Mouse (Mus musculus): ENCODE results near the gene Ifngr2.

The Ifngr2 gene

DNA sequence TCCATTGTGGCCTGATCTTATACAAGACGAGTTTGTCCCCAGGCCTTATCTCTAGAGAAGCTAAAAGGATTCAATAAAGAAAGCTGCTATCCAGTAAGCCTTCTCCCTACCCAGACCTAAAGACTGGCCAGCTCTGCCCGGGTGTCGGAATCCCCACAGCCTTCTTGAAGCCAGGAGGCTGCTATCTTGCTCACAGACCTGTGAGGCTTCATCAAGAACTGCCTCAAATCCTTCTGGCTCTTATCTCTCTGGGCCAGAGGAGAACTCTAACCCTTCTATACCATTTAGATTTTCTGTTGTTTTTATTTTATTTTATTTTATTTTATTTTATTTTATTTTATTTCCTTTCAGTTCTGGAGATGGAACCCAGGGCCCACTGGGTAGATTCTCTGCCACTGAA is 9.8 kb upstream of the Ifngr2 start:
- DNase-seq, result no peak

DNA sequence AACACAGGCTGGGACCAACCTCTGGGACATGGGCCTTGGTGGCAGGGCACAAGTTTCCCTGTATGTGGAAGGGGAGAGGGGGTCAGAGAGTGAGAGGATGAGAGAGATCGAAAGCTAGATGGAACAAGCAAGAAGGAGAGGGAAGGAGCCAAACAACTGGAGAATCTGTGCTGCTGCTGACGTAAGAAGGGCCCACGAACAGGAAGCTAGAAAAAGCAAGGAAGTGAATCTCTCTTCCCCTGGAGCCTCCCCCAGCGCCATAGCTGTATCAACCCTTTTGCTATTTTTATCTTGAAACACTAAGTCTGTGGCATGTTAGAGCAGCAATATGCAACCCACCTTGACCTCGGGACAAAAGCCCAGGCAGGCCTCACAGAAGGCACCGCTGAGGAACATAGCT is 8.8 kb upstream of the Ifngr2 start:
- DNase-seq, result no peak

DNA sequence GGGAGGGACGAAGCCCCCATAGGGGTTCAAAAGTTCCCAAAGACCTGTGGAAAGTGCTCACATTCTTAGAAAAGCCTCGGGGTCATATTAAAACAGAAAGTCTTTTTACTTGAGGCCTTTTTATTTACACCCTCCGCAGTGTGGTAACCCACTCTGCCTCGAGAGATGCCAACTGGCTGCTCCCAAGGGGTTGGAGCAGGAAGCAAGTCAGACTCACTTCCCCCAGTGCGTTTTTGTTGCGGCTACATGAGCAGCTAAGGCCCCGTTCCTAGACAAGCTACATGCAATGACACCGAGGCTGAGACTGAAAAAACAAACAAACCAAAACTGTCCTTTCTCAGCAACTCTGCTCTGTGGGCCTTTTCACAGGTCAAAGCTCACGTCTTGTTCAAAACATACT is 8.4 kb upstream of the Ifngr2 start:
- DNase-seq, result no peak

DNA sequence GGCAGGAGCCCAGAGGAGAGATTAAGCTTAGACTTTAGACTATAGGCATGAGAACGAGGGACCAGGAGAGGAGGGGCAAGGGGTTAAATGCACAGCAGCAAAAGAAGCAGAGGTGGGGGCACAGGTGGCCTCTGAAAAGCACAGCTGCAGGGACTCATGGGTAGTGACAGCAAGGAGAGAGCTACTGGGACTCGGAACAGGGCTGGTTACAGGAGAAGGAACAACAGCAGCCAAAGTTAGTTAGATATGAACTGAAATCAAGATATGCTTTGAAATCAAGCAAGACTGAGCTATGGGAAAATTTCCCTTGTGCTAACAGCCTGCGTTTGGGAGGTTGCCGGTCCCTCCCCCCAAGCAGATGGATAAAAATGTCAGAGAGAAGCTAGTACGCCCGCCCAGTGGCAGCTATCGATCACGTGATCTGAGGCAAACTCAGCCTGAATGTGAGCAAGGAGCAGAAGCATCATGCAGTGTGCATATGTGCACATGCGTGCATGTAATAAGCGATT is 5.2 kb upstream of the Ifngr2 start:
- no peak for DNase-seq

DNA sequence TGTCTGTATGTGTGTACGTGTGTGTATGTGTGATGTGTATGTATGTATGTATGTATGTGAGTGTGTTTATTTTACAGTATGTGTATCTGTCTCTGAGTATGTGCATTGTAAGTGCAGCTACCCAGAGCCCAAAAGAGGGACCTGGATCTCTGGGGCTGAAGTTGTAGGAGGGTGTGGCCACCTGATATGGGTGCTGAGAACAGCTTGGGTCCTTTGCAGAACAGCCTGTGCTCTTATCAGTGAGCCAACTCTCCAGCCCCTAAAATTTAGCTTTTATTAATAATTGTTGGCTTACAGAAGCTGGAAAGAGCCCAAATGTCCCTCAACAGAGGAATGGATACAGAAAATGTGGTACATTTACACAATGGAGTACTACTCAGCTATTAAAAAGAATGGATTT is 3.3 kb upstream of the Ifngr2 start:
- DNase-seq, result no peak

DNA sequence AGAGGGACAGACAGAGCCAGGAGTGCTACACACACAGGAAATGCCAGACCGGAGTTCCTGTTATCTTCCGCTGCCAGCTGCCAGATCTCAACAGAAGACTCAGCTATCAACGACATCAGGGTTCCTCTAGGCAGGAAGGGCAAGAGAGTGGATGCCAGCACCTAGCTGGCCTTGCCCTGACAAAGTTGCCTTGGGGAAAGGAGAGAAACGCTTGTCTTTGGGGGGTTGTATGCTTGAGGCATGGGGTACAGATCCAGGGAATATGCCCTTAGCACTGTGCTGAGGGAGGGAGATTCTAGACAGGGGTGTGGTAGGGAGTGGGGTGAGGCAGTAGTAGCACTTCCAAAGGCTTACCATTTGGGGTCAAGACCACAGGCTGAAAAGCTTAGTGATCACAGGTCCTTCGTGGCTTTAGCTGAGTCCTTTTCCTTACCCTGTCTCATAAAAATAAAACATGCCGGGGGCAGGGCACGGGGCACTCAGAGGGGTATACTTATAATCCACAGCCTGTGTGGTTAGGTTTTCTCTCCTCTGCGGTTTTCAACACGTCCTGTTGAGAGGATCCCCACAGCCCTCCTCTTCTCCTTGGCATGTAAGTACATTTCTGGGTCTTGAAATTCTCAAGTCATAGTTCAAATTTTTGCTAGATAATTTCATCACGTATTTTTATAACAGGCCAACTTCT is 1.1 kb upstream of the Ifngr2 start:
- no peak for DNase-seq

DNA sequence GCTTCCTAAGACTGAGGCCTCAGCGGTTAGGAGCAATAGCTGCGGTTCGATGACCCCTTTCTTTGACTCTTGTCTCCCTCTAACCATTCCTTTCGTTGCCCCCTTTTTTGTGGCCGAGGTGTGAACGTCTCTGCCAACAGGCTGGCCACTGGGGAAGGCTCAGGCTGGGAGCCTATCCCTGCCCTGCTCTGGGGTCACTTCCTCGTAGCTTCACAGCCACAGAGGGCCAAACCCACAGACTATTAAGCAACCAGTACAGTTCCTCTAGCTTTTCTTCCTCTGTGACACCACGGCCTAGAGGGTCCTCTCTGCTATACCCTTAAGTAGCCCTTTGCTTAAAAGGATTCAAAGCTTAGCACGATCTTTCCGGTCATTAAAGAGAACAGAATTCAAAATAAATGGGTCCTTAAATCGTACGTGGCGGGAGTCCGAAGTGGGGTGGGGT is 459 bp upstream of the Ifngr2 start:
- no peak for DNase-seq

DNA sequence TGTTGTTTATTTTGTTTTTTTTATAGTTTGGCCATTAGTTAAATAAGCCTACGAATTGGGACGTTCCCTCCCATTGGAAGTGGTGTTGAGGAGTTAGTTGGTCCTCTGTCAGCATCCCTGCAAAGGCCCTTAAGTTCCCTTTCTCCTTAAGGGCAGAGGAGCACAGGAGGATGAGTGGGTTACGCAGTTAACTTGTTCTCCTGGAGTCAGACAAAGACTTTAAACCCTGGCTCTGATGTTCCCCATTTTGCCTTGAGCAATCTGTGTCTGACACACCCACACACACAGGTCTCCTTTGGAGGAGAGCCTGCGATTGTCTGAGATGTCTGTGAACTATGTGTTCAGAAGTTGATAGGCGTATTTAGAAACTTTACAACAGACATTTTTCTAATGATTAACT is 1.1 kb downstream of the Ifngr2 start:
- DNase-seq, result no peak

DNA sequence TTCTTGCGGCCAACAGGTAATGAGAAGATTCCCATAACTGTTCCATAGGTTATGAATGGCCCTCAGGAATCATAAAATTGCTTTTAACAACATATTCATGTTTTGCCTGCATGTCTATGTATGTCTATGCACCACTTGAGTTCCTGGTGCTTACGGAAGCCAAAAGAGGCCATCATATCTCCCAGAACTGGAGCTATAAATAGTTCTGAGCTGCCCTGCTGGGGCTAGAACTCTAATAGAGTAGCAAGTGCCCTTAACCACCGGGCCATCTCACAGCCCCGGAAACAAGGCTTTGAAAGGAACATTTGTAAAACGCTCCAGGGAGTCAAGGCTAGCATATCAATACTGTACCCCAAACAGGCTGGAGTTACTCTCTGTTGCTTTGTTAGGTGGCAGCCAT is 1.7 kb downstream of the Ifngr2 start:
- DNase-seq, result no peak

DNA sequence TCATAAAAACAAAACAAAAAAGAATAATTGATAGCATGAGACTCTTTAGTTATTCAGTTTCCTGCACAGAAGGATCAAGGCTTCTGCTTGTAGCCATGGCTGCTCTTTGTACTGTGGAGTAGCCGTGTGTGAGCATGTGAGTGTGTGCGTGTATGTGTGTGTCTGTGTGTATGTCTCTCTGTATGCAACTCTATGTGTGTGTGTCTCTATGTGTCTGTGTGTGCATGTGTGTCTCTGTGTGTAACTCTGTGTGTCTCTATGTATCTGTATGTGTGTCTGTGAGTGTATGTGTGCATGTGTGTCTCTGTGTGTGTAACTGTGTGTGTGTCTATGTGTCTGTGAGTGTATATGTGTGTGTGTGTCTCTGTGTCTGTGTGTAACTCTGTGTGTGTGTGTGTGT is 2.1 kb downstream of the Ifngr2 start:
- DNase-seq, result no peak

DNA sequence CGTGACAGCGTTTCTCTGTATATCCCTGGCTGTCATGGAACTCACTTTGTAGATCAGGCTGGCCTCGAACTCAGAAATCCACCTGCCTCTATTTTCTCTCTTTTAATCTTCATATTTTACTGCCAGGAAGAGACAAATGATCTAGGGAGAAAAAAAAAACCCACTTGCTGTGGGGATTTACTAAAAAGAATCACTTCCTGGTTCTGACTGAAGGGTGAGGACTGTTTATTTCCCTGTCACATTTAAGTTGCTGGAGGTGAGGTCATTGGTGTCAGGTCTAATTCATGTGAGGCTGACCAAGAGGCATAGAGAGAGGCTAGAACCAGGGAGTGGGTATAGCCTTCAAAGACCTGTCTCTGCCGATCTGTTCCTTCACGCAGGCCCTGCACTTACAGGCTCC is 2.7 kb downstream of the Ifngr2 start:
- DNase-seq, result no peak

DNA sequence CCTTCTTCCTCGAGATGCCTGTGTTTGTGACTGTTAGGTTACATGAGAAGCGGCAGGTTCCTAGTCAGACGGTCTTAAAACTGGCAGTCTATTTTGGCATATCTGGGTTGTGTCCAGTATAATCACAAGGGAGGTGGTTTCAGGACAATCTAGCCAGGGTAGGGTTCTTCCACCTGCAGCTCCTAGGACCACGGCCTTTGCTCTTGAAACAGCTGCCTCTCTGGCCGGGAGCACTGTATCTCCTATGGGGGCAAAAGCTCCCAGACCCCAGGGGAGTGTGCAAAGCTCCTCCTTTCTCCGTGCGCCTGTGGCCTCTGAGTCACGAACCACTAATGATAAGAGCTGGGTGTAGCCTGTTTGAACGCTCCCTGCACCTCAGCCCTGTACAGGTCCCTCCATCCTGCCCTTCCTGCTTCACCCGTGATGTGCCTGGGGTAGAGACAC is 4.2 kb downstream of the Ifngr2 start:
- no peak for DNase-seq

DNA sequence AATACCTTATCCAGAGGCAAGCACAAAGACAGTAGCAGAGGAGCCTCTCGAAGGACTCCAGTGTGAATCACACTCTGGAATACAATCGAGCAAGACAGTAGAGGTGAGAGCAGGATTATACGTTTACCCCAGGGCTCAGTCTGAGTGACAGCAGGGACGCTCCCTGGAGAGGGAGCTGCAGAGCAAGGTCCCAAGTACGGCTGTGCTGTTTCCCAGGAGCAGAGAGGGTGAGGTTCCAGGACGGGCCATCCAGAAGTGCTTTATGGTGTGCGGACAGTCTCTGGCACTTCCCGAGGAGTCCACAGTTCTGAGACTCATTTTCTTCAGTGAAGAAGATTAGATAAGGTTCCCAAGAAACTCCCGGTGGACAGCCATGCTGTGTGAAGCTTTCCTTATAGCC is 5.2 kb downstream of the Ifngr2 start:
- DNase-seq, result no peak

DNA sequence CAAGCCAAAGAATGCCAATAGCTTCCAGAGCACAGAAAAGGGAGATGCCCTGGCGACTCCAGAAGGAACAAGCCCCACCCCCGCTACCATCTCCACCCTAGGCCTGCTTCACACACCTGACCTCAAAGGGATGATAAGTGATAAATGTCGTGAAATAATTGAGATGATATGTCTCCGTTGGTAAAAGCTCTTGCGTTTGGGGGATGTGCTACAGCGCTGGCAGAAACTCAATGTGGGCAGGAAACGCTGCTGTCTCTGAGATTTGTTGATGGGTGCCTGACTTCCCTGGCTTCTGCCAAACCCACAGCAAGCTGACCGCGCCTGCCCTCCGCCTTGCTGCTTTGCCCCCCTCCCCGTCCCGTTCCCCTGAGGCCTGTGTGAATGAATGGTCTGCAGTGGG is 6.8 kb downstream of the Ifngr2 start:
- DNase-seq, result no peak

DNA sequence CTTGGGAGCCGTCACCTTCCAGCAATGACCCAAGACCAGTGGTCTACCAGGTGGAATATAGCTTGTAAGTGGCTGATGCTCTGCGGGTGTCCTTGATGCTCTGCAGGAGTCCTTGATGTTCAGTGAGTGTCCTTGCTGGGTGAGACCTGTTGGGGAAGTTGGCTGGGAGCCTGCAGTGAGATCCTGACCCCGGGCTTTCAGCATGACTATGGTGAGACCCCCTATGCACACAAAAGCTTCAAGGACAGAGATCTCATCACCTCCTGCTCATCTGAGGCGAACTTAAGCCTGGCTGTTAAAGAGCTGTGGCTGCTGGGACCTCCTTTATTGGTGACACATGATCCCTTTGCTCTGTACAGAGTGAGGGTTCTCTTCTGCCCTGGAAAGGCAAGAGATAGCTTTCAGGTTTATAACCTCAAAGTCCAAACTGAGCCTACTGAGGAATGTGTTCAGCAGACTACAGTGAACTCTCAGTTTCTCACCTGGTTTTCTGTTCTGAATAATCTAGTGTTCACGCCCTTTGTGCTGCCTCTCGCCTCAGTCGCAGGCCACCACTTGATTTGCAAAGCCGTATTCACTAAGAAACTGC is 8.2 kb downstream of the Ifngr2 start:
- DNase-seq, result no peak

DNA sequence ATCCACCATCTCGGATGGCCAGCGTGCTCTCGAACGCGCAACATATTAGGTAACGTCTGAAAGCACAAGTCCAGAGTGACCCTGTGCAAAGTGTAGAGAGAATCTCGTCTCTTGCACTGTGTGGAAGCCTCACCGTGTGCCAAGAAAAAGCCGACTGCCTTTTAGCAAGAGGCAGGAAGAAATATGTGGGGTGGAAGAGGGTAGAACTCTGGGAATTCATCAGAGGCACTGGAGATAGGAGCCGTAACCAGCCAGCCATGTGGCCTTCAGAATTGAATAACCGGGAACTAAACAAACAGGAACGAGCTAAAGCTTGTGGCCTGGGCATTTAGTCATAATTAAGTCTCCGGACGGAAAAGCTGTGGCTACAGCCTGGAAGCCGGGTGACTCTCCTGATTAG is 9.8 kb downstream of the Ifngr2 start:
- no peak for DNase-seq

DNA sequence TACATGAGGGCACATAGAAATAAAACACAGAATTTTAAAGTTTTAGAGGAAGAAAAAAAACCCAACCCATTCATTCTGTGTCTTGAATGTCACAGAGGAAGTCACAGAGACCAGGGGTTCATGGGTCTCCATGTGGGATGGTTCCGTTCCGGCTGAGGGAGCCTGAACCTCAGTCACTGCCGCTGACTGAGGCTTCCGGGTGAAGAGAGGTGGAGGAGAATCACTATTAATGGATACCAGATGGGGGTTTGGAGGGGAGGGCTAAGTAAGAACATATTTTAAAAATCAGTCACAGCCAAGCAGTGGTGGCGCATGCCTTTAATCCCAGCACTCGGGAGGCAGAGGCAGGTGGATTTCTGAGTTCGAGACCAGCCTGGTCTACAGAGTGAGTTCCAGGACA is 10.3 kb downstream of the Ifngr2 start:
- DNase-seq, result no peak

DNA sequence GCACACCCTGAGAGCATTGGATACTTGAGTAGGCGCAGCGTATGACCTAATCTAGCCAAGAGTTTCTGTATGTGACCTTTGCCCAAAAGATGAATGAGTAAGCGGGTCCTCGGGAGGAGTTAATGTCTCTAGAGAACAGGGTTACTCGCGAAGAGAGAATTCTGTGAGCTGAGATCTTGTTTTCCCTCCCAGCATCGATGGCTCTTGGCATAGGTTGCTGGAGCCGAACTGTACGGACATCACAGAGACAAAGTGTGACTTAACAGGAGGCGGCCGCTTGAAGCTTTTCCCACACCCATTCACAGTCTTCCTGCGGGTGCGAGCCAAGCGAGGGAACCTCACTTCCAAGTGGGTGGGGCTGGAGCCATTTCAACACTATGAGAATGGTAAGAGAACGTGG is 10.8 kb downstream of the Ifngr2 start:
- no peak for DNase-seq

DNA sequence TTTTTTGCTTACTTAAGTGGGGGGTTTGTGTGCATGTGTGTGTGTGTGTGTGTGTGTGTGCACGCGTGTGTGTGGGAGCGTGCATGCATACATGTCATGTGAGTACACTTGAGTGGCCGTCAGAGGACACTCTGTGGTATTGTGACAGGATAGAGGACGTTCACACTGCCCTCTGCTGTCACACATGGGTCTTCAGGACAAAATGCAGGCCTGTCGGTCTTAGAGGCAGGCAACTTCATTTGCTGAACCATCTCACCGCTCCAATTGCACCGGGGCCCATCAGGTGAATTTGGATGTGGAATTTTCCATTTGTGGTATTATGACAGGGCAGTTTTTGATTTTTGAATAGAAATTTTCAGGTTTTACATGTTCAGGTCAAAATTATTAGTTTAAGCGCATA is 14.2 kb downstream of the Ifngr2 start:
- peak; percentile 30 for DNase-seq

DNA sequence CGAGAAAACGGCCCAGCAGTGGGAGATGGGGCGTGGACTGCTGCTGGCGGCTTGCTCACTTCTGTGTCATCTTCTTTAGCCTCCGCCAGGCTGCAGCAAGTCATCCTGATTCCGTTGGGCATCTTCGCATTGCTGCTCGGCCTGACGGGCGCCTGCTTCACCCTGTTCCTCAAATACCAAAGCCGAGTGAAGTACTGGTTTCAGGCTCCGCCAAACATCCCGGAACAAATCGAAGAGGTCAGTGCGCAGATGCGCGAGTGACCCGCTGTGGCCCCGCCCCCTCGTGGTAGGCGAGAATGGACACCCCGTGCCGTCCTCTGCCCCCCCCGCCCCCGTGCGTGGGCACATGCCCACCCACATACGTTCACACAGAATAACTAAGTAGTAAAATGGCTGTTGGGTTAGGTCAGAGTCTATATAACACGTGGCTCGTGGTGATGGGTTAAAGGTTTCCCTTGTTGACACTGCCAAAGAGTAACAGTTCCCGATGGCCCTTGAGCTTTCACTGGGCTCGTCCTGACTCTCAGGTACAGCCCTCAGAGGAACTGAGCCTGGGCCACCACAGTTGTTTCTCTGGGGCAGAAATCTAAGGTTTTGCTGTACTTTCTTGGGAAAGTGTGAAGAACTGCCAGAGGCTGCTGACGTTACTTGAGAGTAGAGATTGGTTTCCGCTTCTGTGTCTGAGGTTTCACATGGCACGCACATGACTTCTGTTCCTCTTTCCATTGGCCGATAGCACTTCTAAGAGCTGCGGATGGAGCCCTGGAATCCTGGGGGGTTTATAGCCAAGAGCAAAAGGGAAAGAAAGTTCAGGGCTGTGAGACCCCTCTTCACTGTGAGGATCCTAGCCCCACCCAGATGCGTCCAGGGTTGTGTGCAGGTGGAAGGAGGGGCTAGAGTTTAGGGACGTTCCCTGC is 14.9 kb downstream of the Ifngr2 start:
- DNase-seq, result no peak

DNA sequence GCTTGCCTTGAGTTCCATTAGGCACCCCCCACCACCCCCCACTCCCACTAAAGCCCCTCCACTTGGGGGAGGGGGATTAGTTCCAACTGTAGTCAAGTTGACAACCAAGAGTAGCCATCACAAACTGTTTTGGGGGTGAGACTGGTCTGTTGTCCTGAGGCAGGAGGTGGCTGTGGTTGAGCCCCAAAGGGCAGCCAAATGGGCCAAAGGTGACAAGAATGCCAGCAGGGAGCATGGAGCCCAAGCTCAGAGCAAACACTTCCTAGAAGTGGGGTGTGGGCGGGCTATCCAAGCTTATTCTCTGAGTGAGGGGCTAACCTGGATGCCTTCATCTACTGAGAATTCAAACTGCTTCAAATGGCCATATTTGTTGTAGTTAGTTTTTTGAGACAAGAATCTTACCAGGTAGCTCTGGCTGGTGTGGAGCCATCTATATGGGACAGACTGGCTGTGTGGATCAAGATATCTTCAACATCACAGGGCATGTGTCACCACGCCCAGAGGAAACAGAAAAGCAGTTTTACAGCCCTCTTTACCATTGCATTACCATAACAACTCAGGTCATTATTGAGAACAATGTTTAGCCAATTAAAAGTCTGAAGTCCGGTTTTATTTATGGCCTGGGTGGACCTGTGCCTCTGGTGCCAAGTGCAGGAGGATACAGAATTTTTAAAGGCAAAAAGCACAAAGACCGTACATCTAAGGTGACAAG is 17.9 kb downstream of the Ifngr2 start:
- no peak for DNase-seq

DNA sequence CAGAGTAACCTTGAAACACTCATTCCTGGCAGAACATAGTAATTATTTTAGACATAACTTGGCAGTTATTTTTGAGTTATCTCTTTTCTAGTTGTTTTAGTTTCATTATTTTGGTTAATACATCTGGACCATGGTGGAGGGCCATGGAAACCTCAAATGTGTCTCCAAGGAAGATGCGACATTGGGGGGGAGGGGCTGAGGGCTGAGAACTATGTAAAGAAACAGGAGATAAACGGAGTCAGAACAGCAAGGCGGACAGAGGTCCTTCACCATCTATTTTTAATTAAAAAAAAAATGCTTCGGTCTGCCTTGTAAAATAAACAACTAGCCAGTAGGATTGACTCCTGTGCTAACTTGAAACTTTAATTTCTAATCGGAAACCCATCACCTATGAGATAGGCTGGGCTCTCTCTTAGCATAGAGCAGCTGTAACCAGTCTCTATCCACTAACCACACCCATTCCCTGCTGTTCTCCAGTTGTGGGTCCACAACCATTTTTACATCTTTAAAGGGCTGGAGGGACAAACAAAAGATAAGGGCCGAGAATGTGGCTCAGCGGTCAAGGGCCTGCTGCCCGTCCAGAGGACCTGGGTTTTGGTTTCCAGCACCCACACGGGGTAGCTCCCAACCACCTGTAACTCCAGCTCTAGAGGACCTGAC is 18.6 kb downstream of the Ifngr2 start:
- DNase-seq, result no peak

DNA sequence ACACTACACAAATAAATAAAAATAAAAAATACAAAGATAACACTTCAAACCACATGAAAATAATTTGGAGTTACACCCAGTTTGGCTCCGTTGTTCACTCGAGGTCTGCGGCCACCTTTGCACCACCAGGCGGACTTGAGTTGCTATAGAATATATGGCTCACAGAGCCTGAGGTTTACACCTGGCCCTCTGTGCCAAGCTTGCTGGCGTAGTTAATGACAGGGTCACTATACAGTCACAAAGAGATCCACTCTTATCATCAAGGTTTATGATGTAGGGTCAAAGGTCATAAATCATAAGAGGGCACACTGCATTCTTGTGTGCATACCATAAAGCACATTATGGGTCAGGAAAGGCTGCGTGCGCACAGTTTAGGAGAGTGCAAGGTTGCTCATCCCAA is 19.1 kb downstream of the Ifngr2 start:
- DNase-seq, result no peak
